ENCODE assay signal across 16 mouse cellular contexts in genomic region chr2:180262441-180262840, GRCm38 (mm10). TPM values are rescaled to one million over a fixed set of nuclear protein-coding genes. Genes with fewer than 3 reads are reported as not detected.
DNase-seq lines count a peak whose midpoint lies in the region; ATAC-seq and TF ChIP-seq lines count a peak whose summit lies in the region.
"Had no signal": no experiment of that assay in that cellular context is flagged by ENCODE, and none has a peak within 500 bp of the region (broad histone marks: within the 10 kb centered on the region; RNA-seq: fewer than 3 reads in every experiment).

No protein-coding gene starts in this region.

- H3K36me3 ChIP-seq in heart, embryonic 12.5 days: peaks cover 77% of the 10 kb centered on the region
- peaks cover 23% of the 10 kb centered on the region for H3K36me3 ChIP-seq in lung, postnatal 0 days (ENCODE audit: insufficient read depth, low read length)

- no peaks in the 10 kb centered on the region for H3K27me3 ChIP-seq in heart, embryonic 12.5 days (replicated peaks)
- no peaks in the 10 kb centered on the region for H3K27me3 ChIP-seq in lung, postnatal 0 days (replicated peaks; ENCODE audit: insufficient read depth, low read length)
- H3K27me3 ChIP-seq: embryonic facial prominence, embryonic 12.5 days; limb, embryonic 12.5 days; Patski had no signal

- 68% methylated on average over 3 of the region's 3 CpGs for WGBS in heart, embryonic 12.5 days
- WGBS in lung, postnatal 0 days: 59% methylated on average over 3 of the region's 3 CpGs

- no peak overlapping the region for H3K9ac ChIP-seq in heart, embryonic 12.5 days
- H3K9ac ChIP-seq in lung, postnatal 0 days (replicated peaks; ENCODE audit: low read depth): no peak overlapping the region
- H3K9ac ChIP-seq: embryonic facial prominence, embryonic 12.5 days; forebrain, postnatal 0 days; limb, embryonic 12.5 days had no signal

- no peak for TF ChIP-seq CTCF in lung, postnatal 0 days (IDR thresholded peaks at IDR 0.05)

- no peaks in the 10 kb centered on the region for H3K9me3 ChIP-seq in heart, embryonic 12.5 days (replicated peaks)
- no peaks in the 10 kb centered on the region for H3K9me3 ChIP-seq in lung, postnatal 0 days (ENCODE audit: low read length)
- H3K9me3 ChIP-seq: embryonic facial prominence, embryonic 12.5 days; limb, embryonic 12.5 days had no signal

- TF ChIP-seq EP300 in lung, postnatal 0 days (IDR thresholded peaks at IDR 0.05): peak; percentile 79

- H3K4me1 ChIP-seq in heart, embryonic 12.5 days (replicated peaks): peaks cover 27% of the 10 kb centered on the region
- peaks cover 4% of the 10 kb centered on the region; the same call in 1 of the 2 replicates for H3K4me1 ChIP-seq in lung, postnatal 0 days (ENCODE audit: insufficient read depth, low read depth, low read length)

- peak; percentile 98 for DNase-seq in heart, adult 11 months
- peak; percentile 54 for DNase-seq in lung, postnatal 0 days (ENCODE audit: low spot score)
- DNase-seq in lung, adult 18-20 months: no peak
- DNase-seq in kidney, adult 9 months: peak; percentile 56
- DNase-seq in MN1 (ENCODE audit: low spot score): no peak
- no peak for DNase-seq in adrenal gland, postnatal 4 days (ENCODE audit: low spot score in 2 of 2)
- DNase-seq: adrenal gland, postnatal 25 days; cerebellum, adult 8-10 months; forebrain, postnatal 0 days had no signal

- H3K27ac ChIP-seq in heart, embryonic 12.5 days (ENCODE audit: poor library complexity, severe bottlenecking): no peak overlapping the region
- H3K27ac ChIP-seq in lung, postnatal 0 days (ENCODE audit: low read length): peak overlapping the region; percentile 62
- H3K27ac ChIP-seq: embryonic facial prominence, embryonic 12.5 days had no signal

- H3K4me2 ChIP-seq in heart, embryonic 12.5 days: no peak overlapping the region
- H3K4me2 ChIP-seq in lung, postnatal 0 days (replicated peaks; ENCODE audit: low read depth, low read length): no peak overlapping the region
- H3K4me2 ChIP-seq: embryonic facial prominence, embryonic 12.5 days; limb, embryonic 12.5 days had no signal

- ATAC-seq in heart, embryonic 12.5 days (ENCODE audit: insufficient number of reproducible peaks, low FRiP score): no peak
- ATAC-seq in lung, postnatal 0 days: peak; percentile 75
- ATAC-seq: forebrain, postnatal 0 days; Patski had no signal

- H3K4me3 ChIP-seq in heart, embryonic 12.5 days: no peak overlapping the region
- no peak overlapping the region for H3K4me3 ChIP-seq in lung, postnatal 0 days (ENCODE audit: low read depth, low read length)
- H3K4me3 ChIP-seq: embryonic facial prominence, embryonic 12.5 days; limb, embryonic 12.5 days had no signal

RNA-seq across cellular contexts. Expression of gene Rps21, which starts 5.3 kb away (rescaled TPM):
- 336 and 349 TPM in 2 replicates for polyA plus RNA-seq in heart, embryonic 12.5 days (2016; fragmentation: Nextera tagmentation; extraction: Ambion mirVana)
- polyA plus RNA-seq in lung, postnatal 0 days (2015; fragmentation: Nextera tagmentation; extraction: Ambion mirVana): 418 and 453 TPM in 2 replicates
- 1,000 to 10,000 TPM; 1,005 to 1,051 TPM for total RNA-seq in adrenal gland, postnatal 4 days (2021)

RNA-seq across cellular contexts. Expression of gene Cables2, which starts 10.9 kb away (rescaled TPM):
- 15.8 and 16.2 TPM in 2 replicates for polyA plus RNA-seq in heart, embryonic 12.5 days (2016; fragmentation: Nextera tagmentation; extraction: Ambion mirVana)
- polyA plus RNA-seq in lung, postnatal 0 days (2015; fragmentation: Nextera tagmentation; extraction: Ambion mirVana): 15.5 and 16.1 TPM in 2 replicates
- 10 to 100 TPM; 19.8 to 21.2 TPM for total RNA-seq in adrenal gland, postnatal 4 days (2021)

RNA-seq across cellular contexts. Expression of gene Rbbp8nl, which starts 27.2 kb away (rescaled TPM):
- polyA plus RNA-seq in heart, embryonic 12.5 days (2016; fragmentation: Nextera tagmentation; extraction: Ambion mirVana): not detected in 2 replicates
- polyA plus RNA-seq in lung, postnatal 0 days (2015; fragmentation: Nextera tagmentation; extraction: Ambion mirVana): 0.20 and 0.46 TPM in 2 replicates
- not detected for total RNA-seq in adrenal gland, postnatal 4 days (2021)
- total RNA-seq: adrenal gland, postnatal 25 days; forebrain, postnatal 0 days; heart, postnatal 36 days; layer of hippocampus, adult 18-20 months; megakaryocyte progenitor cell, adult 5-6 weeks had no signal
- polyA plus RNA-seq: forebrain, postnatal 0 days; Patski had no signal

RNA-seq across cellular contexts. Expression of gene Lama5, which starts 36.8 kb away (rescaled TPM):
- 31.7 and 38.1 TPM in 2 replicates for polyA plus RNA-seq in heart, embryonic 12.5 days (2016; fragmentation: Nextera tagmentation; extraction: Ambion mirVana)
- polyA plus RNA-seq in lung, postnatal 0 days (2015; fragmentation: Nextera tagmentation; extraction: Ambion mirVana): 83.7 and 85.3 TPM in 2 replicates
- total RNA-seq in adrenal gland, postnatal 4 days (2021): 10 to 100 TPM; 47.5 to 66.5 TPM

Comparison
In these comparisons a context has a peak if more than half of its experiments do, and no peak if none do; other contexts are left out.
1. DNase-seq: peak in heart, adult 11 months (single experiment), lung, postnatal 0 days (single experiment) and kidney, adult 9 months (single experiment); none in lung, adult 18-20 months (0 of 2), MN1 (single experiment) and adrenal gland, postnatal 4 days (0 of 2).